Mouse (Mus musculus) lung, postnatal 10 days (tissue): Measurements from ENCODE around the gene Commd8.
"Not testable (repeated sequence)": the region's sequence is repeated elsewhere in the genome, so short reads cannot be mapped to it uniquely, and the experiment has no call there.

ENCODE experiments used
- DNase-seq: peaks from one replicate; pipeline ENCODE4 v3.0.0; 2021

Commd8 gene

DNA sequence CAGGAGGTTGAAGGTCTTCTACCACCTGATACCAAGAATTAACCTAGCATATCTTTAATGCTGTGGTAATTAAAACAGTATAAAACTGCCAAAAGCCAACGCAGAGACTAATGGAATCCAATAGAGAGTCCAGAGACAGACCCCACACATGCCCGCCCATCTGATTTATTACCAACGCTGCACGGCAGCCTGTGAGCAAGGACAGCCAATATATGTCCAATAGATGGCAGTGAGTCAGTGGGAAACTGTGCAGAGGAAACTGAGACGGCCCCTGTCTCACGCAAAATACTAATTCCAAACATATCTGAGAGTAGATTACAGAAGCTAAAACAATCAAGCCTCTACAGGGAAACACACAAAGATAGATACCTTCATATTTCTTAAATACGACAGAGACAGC lies 3.6 kb downstream of the Commd8 start:
- no peak for DNase-seq

DNA sequence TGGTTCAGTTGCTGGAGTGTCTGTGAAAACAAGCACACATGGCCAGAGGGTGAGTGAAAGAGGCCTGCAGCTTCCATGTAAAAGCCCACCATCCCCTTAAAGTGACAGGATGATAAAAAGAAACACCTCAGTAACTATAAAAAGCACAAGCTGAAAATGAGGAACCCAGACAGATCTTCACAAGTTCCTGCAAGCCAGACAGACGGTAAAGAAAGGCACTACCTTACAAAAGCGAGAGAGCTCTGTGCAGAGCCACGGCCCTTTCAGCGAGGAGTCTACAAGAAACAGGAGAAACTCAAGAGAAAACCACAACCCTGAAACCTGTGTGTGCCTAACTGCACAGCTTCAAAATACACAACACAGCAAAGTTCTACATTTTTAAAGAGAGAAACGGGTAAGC lies 5.1 kb downstream of the Commd8 start:
- no peak for DNase-seq

DNA sequence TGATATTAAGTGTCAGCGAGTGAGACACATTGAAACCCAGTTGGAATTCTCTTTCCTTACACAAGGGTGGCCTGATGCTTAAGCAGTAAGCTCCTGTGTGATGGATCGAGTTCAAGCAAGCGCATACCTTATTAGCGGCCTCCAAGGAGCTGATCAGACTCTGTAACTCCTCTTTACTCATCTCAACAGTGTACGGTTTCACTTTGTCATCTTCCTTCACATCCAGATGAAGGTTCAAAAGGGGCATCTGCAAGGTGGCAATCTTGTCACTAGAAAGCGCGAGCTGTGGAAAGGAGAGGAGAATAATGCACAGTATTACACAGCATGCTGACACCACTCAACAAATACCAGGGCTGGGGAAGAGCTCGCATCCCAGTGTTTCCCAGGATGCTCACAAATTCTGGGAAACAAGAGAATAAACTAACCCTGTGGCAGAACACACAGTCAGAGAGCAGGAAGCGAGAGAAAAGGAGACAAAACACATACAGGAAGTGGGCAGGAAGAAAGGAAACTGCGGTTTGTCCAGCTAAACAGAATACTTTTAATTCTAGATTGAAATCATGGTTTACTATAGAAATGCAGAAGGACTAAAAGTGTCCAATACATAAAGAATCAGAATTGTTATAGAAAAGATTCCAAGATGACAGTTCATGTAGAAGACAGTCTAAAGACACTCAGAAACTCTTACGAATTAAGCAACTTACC lies 7.1 kb downstream of the Commd8 start:
- no peak for DNase-seq

DNA sequence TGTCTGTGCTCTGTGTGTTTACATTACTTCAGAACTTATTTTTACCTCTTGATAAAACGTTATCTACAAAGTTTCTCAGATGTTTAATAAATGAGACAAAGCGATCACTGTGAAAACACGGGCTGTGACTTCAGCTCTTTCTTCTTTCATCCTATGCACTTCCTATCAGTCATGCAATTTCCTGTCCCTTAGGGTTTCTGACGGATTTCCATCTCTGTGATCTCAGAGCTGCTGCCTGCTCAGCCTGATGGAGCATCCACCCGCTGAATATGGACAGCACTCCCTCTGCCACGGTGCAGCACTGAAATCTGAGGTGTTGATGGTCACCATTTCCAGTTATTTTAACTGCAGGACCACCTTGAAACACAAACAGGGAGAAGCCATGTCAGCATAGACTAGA lies 8.5 kb downstream of the Commd8 start:
- DNase-seq: no peak

DNA sequence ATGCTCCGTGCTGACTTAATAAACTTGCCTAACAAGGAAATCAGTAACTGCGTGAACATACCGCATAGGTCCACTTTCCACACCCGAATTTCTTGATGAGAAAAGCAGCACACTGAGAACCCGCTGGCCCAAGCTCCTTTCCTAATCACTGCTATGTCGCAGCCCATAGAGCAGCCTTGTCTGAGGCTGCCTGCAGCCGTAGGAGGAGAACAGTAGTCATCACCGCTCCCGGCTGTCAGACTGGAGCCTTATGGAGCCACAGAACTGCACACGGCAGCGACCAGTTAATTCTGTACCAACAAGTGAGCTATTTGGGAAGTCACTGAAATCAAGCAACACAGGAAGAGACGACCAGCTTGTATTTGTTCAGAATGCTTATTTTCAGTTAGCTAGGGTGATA lies 9.3 kb downstream of the Commd8 start:
- DNase-seq: no peak

DNA sequence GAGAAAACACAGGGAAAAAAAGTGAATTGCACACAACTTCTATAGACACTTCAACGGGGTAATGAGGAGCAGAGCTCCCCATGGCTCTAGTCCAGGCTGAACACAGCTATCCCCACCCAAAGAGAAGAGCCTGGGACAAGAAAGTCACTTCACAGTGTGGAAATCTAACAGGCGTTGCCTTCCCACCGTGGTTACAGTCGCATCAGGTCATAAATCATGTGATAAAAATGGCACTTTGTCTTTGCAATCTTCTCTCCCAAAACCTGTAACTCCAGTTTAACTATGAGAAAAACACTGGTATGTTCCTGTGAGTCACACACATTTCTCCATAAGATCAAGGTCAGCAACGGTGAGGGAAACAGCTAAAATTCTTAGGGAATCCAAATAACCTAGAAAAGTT lies 11.4 kb downstream of the Commd8 start:
- no peak for DNase-seq

DNA sequence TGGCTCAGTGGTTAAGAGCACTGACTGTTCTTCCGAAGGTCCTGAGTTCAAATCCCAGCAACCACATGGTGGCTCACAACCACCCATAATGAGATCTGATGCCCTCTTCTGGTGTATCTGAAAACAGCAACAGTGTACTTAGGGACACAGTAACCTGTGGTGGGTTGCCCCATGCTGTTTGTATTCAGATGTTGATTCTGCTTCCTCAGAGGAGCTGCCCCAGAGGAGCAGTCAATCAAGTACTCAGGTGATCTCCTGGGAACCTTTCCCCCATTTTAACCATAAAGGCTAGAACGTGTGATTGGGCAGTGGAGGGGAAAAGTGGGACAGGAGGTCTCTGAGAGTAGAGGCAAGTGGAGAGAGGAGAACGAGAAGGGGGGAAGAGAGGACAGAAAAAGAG lies 12.3 kb downstream of the Commd8 start:
- DNase-seq: not testable (repeated sequence)

DNA sequence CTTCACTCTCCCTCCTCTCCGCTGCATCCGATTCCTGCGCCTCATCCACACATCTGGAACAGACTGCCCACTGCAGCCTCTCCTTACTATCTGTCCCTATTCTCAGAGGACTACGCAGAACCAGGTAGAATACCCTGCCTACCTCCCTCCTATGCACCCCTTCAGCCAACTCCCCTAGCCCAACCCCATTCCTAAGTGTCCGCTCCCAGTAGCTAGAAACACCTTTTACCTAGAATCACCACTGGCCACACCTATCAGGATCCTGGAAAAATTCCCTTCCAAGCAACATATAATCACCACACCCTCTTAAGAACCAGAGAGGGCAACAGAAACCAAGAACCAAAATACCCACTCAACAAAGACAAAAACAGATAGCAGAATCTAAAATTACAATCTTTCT lies 17.1 kb downstream of the Commd8 start:
- no peak for DNase-seq

DNA sequence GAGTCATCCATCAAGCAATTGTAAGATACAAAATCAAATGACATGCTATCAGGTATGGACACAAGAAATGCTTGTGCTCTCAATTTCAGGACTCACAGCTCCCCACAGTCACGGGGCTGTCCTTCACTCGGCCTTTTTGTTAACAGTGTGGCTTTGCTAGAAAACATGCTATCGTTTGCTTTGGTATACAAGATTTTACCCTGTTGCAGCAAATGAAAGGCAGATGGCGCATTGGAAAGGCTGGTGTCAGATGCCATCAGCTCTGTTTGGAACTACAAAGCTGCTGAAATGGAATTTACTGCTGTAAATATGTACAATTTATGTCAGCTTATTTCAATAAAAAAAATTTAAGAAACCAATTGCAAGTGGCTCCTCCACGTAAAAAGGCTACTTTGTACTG lies 19.3 kb downstream of the Commd8 start:
- no peak for DNase-seq

DNA sequence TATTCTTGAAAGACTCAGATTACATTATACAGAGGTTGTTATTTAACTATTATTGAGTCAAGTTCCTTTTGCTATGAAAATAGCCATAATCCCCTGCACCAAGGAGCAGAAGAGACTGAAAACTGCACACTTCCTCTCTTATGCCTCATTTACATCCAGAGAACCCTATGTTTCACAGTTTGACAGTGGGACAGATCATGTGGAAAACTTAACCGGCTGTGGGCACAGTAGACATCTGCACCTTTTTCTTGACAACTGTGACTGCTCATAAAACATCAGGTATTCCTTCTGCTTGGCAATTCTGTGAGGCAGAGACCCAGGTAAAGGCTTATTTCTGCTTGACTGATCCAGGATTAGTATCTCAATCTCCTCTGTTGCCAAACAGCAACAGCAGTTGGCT lies 28.4 kb downstream of the Commd8 start:
- DNase-seq: no peak

DNA sequence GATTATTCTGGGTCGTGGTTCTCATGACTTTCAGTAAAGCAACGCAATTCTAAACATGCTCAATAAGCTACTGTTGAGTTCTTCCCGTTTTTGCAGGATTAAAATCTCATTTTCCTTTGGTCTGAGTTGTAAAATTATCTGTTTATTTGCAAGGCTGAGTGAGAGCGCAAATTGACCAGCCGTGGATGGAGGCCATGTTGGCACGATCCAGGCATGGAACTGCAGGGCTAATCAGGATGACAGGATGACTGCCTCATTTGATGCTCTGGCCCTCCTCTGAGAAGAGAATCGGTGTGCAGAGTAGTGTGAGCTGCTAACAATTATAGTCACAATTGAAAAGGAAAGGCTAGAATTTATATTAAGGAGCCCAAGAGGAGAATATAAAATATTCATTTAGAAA lies 29.7 kb downstream of the Commd8 start:
- DNase-seq: no peak

DNA sequence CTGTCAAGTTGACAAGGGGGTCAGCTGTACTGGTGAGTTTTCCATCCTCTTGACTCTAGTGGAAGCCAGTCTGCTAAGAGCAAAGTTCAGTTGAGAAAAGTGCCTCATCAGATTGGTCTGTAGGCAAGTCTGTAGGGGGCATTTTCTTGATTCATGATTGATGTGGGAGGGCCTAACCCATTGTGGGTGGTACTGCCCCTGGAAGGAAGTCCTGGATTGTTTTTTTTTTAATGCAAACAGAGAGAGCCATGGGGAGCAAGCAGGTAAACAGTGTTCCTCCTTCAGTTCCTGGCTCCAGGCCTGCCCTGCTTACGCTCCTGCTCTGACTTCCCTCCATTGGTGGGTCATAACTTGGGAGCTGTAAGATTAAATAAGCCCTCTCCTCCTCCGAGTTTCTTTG lies 34.1 kb downstream of the Commd8 start:
- DNase-seq: no peak

DNA sequence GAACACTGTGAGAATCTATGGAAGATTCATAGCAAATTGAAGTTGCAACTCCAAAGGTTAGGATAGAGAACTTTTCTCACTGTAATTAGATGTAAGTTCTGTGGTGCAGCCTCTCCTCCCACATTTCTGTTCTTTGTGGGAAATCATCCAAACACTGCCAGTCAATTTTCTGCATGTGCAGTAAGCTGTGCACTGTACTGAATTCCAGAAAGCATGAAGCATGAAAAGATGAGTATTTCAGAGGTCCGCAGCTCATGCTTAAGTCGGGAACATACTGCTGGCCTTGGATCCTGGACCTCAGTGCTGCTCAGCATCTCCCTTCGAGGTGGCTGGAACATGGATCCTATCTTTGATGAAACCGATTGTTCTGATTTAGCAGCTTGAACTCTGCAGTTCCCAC lies 41.3 kb downstream of the Commd8 start:
- DNase-seq: no peak

DNA sequence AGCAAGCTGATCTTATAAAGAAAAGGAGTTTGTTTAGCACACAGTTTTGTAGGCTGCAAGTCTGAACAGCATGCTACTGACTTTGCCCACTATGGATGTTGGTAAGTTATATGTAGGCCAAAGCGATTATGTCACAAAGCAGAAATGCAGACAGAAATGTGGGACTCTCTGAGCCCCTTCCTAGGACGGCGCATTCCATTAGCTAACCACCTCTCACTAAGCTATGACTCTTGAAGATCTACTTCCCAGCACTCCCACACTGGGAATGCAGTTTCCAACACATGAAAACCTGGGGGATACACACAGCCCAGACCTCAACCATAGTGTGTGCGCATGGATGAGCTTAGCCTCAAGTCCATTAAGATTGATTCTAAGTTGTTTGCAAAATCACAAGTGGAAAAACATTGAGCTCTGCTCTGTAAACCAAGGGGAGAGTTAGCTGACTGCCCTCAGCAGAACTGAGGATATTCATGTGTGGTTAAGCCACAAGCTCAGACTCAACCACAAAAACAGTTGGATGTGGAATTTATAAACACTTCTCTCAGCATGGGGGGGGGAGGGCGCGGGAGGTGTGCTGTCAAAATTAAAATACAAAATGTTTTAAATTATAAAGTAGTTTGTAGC lies 45.5 kb downstream of the Commd8 start:
- no peak for DNase-seq
